In the genomic region with DNA sequence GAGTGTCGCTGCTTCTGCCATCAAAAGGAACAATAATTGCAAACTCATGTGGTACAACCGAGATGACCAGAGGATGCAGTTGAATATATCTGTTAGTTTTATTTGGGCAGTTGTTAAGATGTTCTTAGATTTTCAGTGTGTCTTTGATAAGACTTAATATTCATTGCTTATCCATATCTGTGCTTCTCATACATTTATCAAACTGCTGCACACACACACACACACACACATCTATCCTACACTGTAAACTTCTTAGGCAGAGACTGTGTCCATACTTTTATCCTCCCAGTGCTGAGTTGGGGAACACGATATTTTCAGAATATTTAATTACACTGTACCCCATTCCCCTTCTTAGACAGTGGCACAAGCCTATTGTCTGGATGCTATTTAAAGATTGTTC, we compare ENCODE assay signal across 27 mouse cellular contexts. TPM values are rescaled to one million over a fixed set of nuclear protein-coding genes. Genes with fewer than 3 reads are reported as not detected.
DNase-seq lines count a peak whose midpoint lies in the region; ATAC-seq and TF ChIP-seq lines count a peak whose summit lies in the region.
"Had no signal": no experiment of that assay in that cellular context is flagged by ENCODE, and none has a peak within 500 bp of the region (broad histone marks: within the 10 kb centered on the region; RNA-seq: fewer than 3 reads in every experiment).

No protein-coding gene starts in this region.

- peaks cover 76% of the 10 kb centered on the region for H3K4me1 ChIP-seq in G1E (ENCODE audit: insufficient read depth, low read depth, low read length)
- peaks cover 86% of the 10 kb centered on the region for H3K4me1 ChIP-seq in liver, embryonic 12.5 days
- H3K4me1 ChIP-seq in liver, postnatal 0 days (ENCODE audit: insufficient read depth): peaks cover 43% of the 10 kb centered on the region
- H3K4me1 ChIP-seq: limb, embryonic 15.5 days had no signal

- H3K4me2 ChIP-seq in liver, embryonic 12.5 days: peak overlapping the region; percentile 58
- H3K4me2 ChIP-seq in liver, postnatal 0 days (ENCODE audit: low read depth, low read length): peak overlapping the region; percentile 57
- H3K4me2 ChIP-seq: hindbrain, embryonic 12.5 days; limb, embryonic 15.5 days; lung, embryonic 15.5 days; midbrain, embryonic 13.5 days had no signal

- peak; percentile 16; the same call in 1 of the 2 replicates for ATAC-seq in G1E (ENCODE audit: extremely low read depth, insufficient number of reproducible peaks, low FRiP score, poor library complexity, severe bottlenecking)
- 0 out of 2 replicates have a peak, but pooled peaks have one; percentile 12 for ATAC-seq in erythroblast, adult 5-6 weeks (replicated peaks; ENCODE audit: low FRiP score, poor library complexity, severe bottlenecking)
- peak; percentile 57 for ATAC-seq in liver, embryonic 12.5 days
- ATAC-seq in liver, postnatal 0 days: no peak
- ATAC-seq: activated CD4-positive, CD25-positive, alpha-beta regulatory T cell, adult 4 months; forebrain, embryonic 16.5 days; intestine, embryonic 16.5 days; midbrain, embryonic 13.5 days had no signal

- no peaks in the 10 kb centered on the region for H3K9me3 ChIP-seq in G1E (replicated peaks)
- H3K9me3 ChIP-seq in liver, embryonic 12.5 days (replicated peaks): no peaks in the 10 kb centered on the region
- H3K9me3 ChIP-seq in liver, postnatal 0 days (ENCODE audit: low read length): no peaks in the 10 kb centered on the region
- H3K9me3 ChIP-seq: hindbrain, embryonic 12.5 days; limb, embryonic 10.5 days; limb, embryonic 15.5 days; lung, embryonic 15.5 days; midbrain, embryonic 13.5 days had no signal

- no peaks in the 10 kb centered on the region for H3K27me3 ChIP-seq in G1E (ENCODE audit: insufficient read depth, low read length)
- no peaks in the 10 kb centered on the region for H3K27me3 ChIP-seq in liver, embryonic 12.5 days (replicated peaks)
- no peaks in the 10 kb centered on the region for H3K27me3 ChIP-seq in liver, postnatal 0 days (ENCODE audit: insufficient read depth, low read length)
- H3K27me3 ChIP-seq: limb, embryonic 15.5 days; lung, embryonic 15.5 days; midbrain, embryonic 13.5 days had no signal

- H3K9ac ChIP-seq in liver, embryonic 12.5 days: peak overlapping the region; percentile 62
- H3K9ac ChIP-seq in liver, postnatal 0 days (replicated peaks): no peak overlapping the region
- H3K9ac ChIP-seq: hindbrain, embryonic 12.5 days; limb, embryonic 15.5 days; lung, embryonic 15.5 days; midbrain, embryonic 13.5 days had no signal

- peak; percentile 94 for TF ChIP-seq EP300 in liver, postnatal 0 days (IDR thresholded peaks at IDR 0.05; ENCODE audit: low read depth)

- 32% methylated on average over 3 of the region's 3 CpGs for WGBS in liver, embryonic 12.5 days (ENCODE audit: insufficient replicate concordance)
- 52% methylated on average over 3 of the region's 3 CpGs for WGBS in liver, postnatal 0 days (ENCODE audit: insufficient replicate concordance)

- peak overlapping the region; percentile 100 for H3K27ac ChIP-seq in liver, embryonic 12.5 days
- H3K27ac ChIP-seq in liver, postnatal 0 days (ENCODE audit: low read depth): peak overlapping the region; percentile 73
- H3K27ac ChIP-seq: heart, adult 2 months; hindbrain, embryonic 12.5 days; limb, embryonic 10.5 days; limb, embryonic 15.5 days; lung, embryonic 15.5 days; midbrain, embryonic 13.5 days had no signal

- peak overlapping the region; percentile 30; the same call in 1 of the 2 replicates for H3K4me3 ChIP-seq in G1E (ENCODE audit: low read depth, low read length)
- H3K4me3 ChIP-seq in liver, embryonic 12.5 days: no peak overlapping the region; the same call in 1 of the 2 replicates
- no peak overlapping the region for H3K4me3 ChIP-seq in liver, postnatal 0 days (ENCODE audit: low read depth, low read length)
- H3K4me3 ChIP-seq: heart, adult 2 months; hindbrain, embryonic 12.5 days; limb, embryonic 10.5 days; limb, embryonic 15.5 days; lung, embryonic 15.5 days; midbrain, embryonic 13.5 days had no signal

- peaks cover 2% of the 10 kb centered on the region for H3K36me3 ChIP-seq in G1E (replicated peaks)
- no peaks in the 10 kb centered on the region for H3K36me3 ChIP-seq in liver, embryonic 12.5 days
- H3K36me3 ChIP-seq in liver, postnatal 0 days (replicated peaks; ENCODE audit: insufficient read depth, low read length): no peaks in the 10 kb centered on the region
- H3K36me3 ChIP-seq: hindbrain, embryonic 12.5 days; limb, embryonic 10.5 days; limb, embryonic 15.5 days; lung, embryonic 15.5 days; midbrain, embryonic 13.5 days had no signal

- TF ChIP-seq CTCF in G1E (IDR thresholded peaks at IDR 0.05; ENCODE audit: low read depth, low read length): no peak
- TF ChIP-seq CTCF in liver, postnatal 0 days (IDR thresholded peaks at IDR 0.05; ENCODE audit: low read depth): no peak

- no peak for DNase-seq in G1E (ENCODE audit: low spot score)
- DNase-seq in liver, postnatal 0 days: no peak
- no peak for DNase-seq in layer of hippocampus, postnatal 25 days (ENCODE audit: extremely low spot score in 1 of 2, low spot score in 1 of 2)
- DNase-seq in kidney, adult 9 months: no peak
- DNase-seq in cerebellum, adult 8-10 months: no peak
- DNase-seq: adrenal gland, adult 2 months; adrenal gland, postnatal 36 days; cerebellum, adult 9-10 months; cerebellum, postnatal 36 days; heart, adult 2 months; heart, postnatal 36 days; kidney, adult 8-10 months; kidney, postnatal 10 days; lung, postnatal 36 days; right cerebral cortex, postnatal 25 days; thymus, adult 18-20 months; thymus, postnatal 36 days had no signal

RNA-seq across cellular contexts. Expression of gene Dek, which starts 5.2 kb away (rescaled TPM):
- total RNA-seq in G1E (2014; fragmentation: Nextera tagmentation) (382 and 385 TPM in 2 replicates), G1E (2017) (390 and 495 TPM in 2 replicates)
- polyA plus RNA-seq in G1E (2012): 968 and 1,197 TPM in 2 replicates
- 233 and 276 TPM in 2 replicates for total RNA-seq in erythroblast, adult 5-6 weeks (2015; ENCODE audit: low replicate concordance)
- 413 and 451 TPM in 2 replicates for total RNA-seq in erythroblast, adult 5-6 weeks (2017; ENCODE audit: low replicate concordance)
- polyA plus RNA-seq in liver, embryonic 12.5 days (2016; fragmentation: Nextera tagmentation; extraction: Ambion mirVana): 421 and 461 TPM in 2 replicates
- 285 and 302 TPM in 2 replicates for polyA plus RNA-seq in liver, postnatal 0 days (2015; fragmentation: Nextera tagmentation; extraction: Ambion mirVana)
- total RNA-seq in layer of hippocampus, postnatal 25 days (2021): 10 to 100 TPM; 42.1 to 45.6 TPM

RNA-seq across cellular contexts. Expression of gene Rnf144b, which starts 11.3 kb away (rescaled TPM):
- total RNA-seq in G1E (2014; fragmentation: Nextera tagmentation): 7.8 and 8.5 TPM in 2 replicates
- 4.2 and 4.6 TPM in 2 replicates for total RNA-seq in G1E (2017)
- 0.54 and 1.1 TPM in 2 replicates for polyA plus RNA-seq in G1E (2012)
- 2.5 and 6.7 TPM in 2 replicates for total RNA-seq in erythroblast, adult 5-6 weeks (2015; ENCODE audit: low replicate concordance)
- 3.1 and 4.9 TPM in 2 replicates for total RNA-seq in erythroblast, adult 5-6 weeks (2017; ENCODE audit: low replicate concordance)
- 0.61 and 0.68 TPM in 2 replicates for polyA plus RNA-seq in liver, embryonic 12.5 days (2016; fragmentation: Nextera tagmentation; extraction: Ambion mirVana)
- polyA plus RNA-seq in liver, postnatal 0 days (2015; fragmentation: Nextera tagmentation; extraction: Ambion mirVana): 4.3 and 6.3 TPM in 2 replicates
- total RNA-seq in layer of hippocampus, postnatal 25 days (2021): 10 to 100 TPM in 1 of 2 experiments, 1 to 10 TPM in 1; 9.8 to 10.7 TPM

Comparison
In these comparisons a context has a peak if more than half of its experiments do, and no peak if none do; other contexts are left out.
1. RNA of gene Dek, which starts 5.2 kb away (total RNA-seq): 382 to 495 TPM in G1E and 233 to 451 TPM in erythroblast, adult 5-6 weeks; 42.1 to 45.6 TPM in layer of hippocampus, postnatal 25 days; every median in the first group is over 4 times any median in the second.